Mouse (Mus musculus) forebrain, embryonic 15.5 days (tissue): ENCODE results near the gene F930015N05Rik. TPM values are rescaled to one million over a fixed set of nuclear protein-coding genes. Genes with fewer than 3 reads are reported as not detected.

Experiments
- ATAC-seq: fragments of 200-750 bp; cut with Nextera tagmentation; replicated peaks from 2 replicates; pipeline ENCODE4 v1.8.0; 2017; ENCODE audit warnings: mild to moderate bottlenecking, moderate TSS enrichment, moderate library complexity
- H3K27ac ChIP-seq: fragments of 300-500 bp; sonication (generic); replicated peaks from 2 replicates; pipeline ENCODE4 v1.5.1; 2015; ENCODE audit warnings: mild to moderate bottlenecking, inconsistent platforms
- H3K27me3 ChIP-seq: fragments of 300-500 bp; sonication (generic); 2 replicates; pipeline ENCODE4 v1.6.1; 2015; ENCODE audit warnings: inconsistent platforms
- H3K36me3 ChIP-seq: fragments of 300-500 bp; sonication (generic); 2 replicates; pipeline ENCODE4 v1.6.1; 2015; ENCODE audit warnings: mild to moderate bottlenecking, inconsistent platforms
- H3K4me1 ChIP-seq: fragments of 300-500 bp; sonication (generic); 2 replicates; pipeline ENCODE4 v1.6.1; 2015; ENCODE audit warnings: inconsistent platforms
- H3K4me2 ChIP-seq: fragments of 300-500 bp; sonication (generic); replicated peaks from 2 replicates; pipeline ENCODE4 v1.6.1; 2015; ENCODE audit warnings: mild to moderate bottlenecking, inconsistent platforms
- H3K4me3 ChIP-seq: fragments of 300-500 bp; sonication (generic); 2 replicates; pipeline ENCODE4 v1.5.1; 2015; ENCODE audit warnings: mild to moderate bottlenecking, inconsistent platforms
- H3K9ac ChIP-seq: fragments of 300-500 bp; sonication (generic); replicated peaks from 2 replicates; pipeline ENCODE4 v1.6.1; 2015; ENCODE audit warnings: mild to moderate bottlenecking, inconsistent platforms
- H3K9me3 ChIP-seq: fragments of 300-500 bp; sonication (generic); 2 replicates; pipeline ENCODE4 v1.6.1; 2016; ENCODE audit warnings: inconsistent platforms
- WGBS: fragments of 180-500 bp; shearing (Covaris S2); methylation state at CpG from one replicate; pipeline ENCODE4 v1.1.7; 2015; ENCODE audit warnings: mixed read lengths; 5-methylcytosine and 5-hydroxymethylcytosine counted together
- polyA plus RNA-seq: library from polyadenylated mRNA; unstranded; fragments of >200 nt; fragmentation: Nextera tagmentation; extraction: Ambion mirVana; gene quantifications from 2 replicates; pipeline ENCODE4 v1.2.1, GENCODE M21; 2015

The F930015N05Rik gene
- polyA plus RNA-seq, 1 experiment from 2014 or later: 0.27 TPM

- H3K27ac ChIP-seq: no peak overlapping the region
- peaks cover 55% of the 10 kb centered on the region for H3K27me3 ChIP-seq
- H3K4me1 ChIP-seq: peaks cover 19% of the 10 kb centered on the region
- H3K36me3 ChIP-seq: no peaks in the 10 kb centered on the region
- WGBS: under 1% methylated on average over 81 of the region's 81 CpGs
- H3K4me2 ChIP-seq: peak overlapping the region; percentile 97
- ATAC-seq: peak; percentile 68
- no peaks in the 10 kb centered on the region for H3K9me3 ChIP-seq
- H3K4me3 ChIP-seq: peak overlapping the region; percentile 51
- H3K9ac ChIP-seq: peak overlapping the region; percentile 46
These were observed 674 bp downstream of the F930015N05Rik start for GRCm38 (mm10) chr11:64435546-64436411.

GRCm38 (mm10) chr11:64434611-64435545 is 1.6 kb downstream of the F930015N05Rik start, which contains the start of gene Hs3st3a1:
Gene Hs3st3a1 (plus strand): TSS chr11:64435332.
- Histone ChIP-seq H3K4me3 (peak within 1 kb of the TSS; percentile 51), H3K4me1 (peaks cover 19% of the 10 kb centered on the region), H3K27me3 (peaks cover 47% of the 10 kb centered on the region), H3K9ac (peak within 1 kb of the TSS; percentile 46), H3K36me3 (no peaks in the 10 kb centered on the region), H3K4me2 (peak within 1 kb of the TSS; percentile 97), H3K27ac (no peak within 1 kb of the TSS), H3K9me3 (no peaks in the 10 kb centered on the region)
- under 1% methylated on average over 30 of the region's 36 CpGs for WGBS
- ATAC-seq: peak; percentile 68

- H3K4me3 ChIP-seq: no peak overlapping the region
- peak; percentile 64; the same call in 1 of the 2 replicates for ATAC-seq
- no peaks in the 10 kb centered on the region for H3K36me3 ChIP-seq
- H3K27me3 ChIP-seq: no peaks in the 10 kb centered on the region
- 26% methylated on average over 1 of the region's 1 CpGs for WGBS
- no peak overlapping the region for H3K9ac ChIP-seq
- peaks cover 5% of the 10 kb centered on the region for H3K4me1 ChIP-seq
- H3K4me2 ChIP-seq: no peak overlapping the region
- H3K27ac ChIP-seq: no peak overlapping the region
- no peaks in the 10 kb centered on the region for H3K9me3 ChIP-seq
These were observed 17.5 kb downstream of the F930015N05Rik start for GRCm38 (mm10) chr11:64418969-64419368.

- H3K27ac ChIP-seq: no peak overlapping the region
- H3K36me3 ChIP-seq: no peaks in the 10 kb centered on the region
- no peak overlapping the region for H3K9ac ChIP-seq
- peak; percentile 50 for ATAC-seq
- no peaks in the 10 kb centered on the region for H3K27me3 ChIP-seq
- H3K4me2 ChIP-seq: no peak overlapping the region
- WGBS: 11% methylated on average over 6 of the region's 6 CpGs
- H3K4me1 ChIP-seq: peaks cover 15% of the 10 kb centered on the region
- no peaks in the 10 kb centered on the region for H3K9me3 ChIP-seq
- H3K4me3 ChIP-seq: no peak overlapping the region
These were observed 35.8 kb downstream of the F930015N05Rik start for GRCm38 (mm10) chr11:64400534-64401093.

DNA sequence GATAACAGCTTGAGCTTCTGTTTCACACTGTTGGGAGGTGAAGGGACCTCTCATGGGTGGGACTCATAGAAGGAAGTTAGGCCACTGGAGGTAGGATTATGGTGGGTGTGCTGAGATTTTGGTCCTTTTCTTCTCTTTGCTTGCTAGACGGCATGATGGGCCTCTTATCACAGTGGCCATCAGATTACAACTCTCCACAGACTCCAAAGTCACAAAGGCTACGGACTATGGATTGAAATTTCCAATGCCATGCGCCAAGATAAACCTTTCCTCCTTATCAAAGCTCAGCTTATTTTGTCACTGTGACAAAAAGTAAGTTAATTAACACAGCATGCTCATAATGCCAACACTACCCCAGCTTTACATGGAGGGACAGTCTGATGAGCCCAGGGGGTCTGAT is 38.8 kb downstream of the F930015N05Rik start:
- H3K36me3 ChIP-seq: no peaks in the 10 kb centered on the region
- no peak overlapping the region for H3K27ac ChIP-seq
- no peak overlapping the region for H3K4me3 ChIP-seq
- no peaks in the 10 kb centered on the region for H3K9me3 ChIP-seq
- WGBS: 90% methylated on average over 3 of the region's 3 CpGs
- H3K9ac ChIP-seq: no peak overlapping the region
- ATAC-seq: no peak
- peaks cover 22% of the 10 kb centered on the region for H3K4me1 ChIP-seq
- no peak overlapping the region for H3K4me2 ChIP-seq
- H3K27me3 ChIP-seq: no peaks in the 10 kb centered on the region

GRCm38 (mm10) chr11:64396949-64397348 is 39.5 kb downstream of the F930015N05Rik start:
- no peaks in the 10 kb centered on the region for H3K36me3 ChIP-seq
- ATAC-seq: 0 out of 2 replicates have a peak, but pooled peaks have one; percentile 14
- H3K4me1 ChIP-seq: peaks cover 22% of the 10 kb centered on the region
- H3K27ac ChIP-seq: peak overlapping the region; percentile 44
- 55% methylated on average over 6 of the region's 6 CpGs for WGBS
- no peaks in the 10 kb centered on the region for H3K9me3 ChIP-seq
- no peaks in the 10 kb centered on the region for H3K27me3 ChIP-seq
- H3K9ac ChIP-seq: 0 out of 2 replicates have a peak overlapping the region, but pooled peaks have one; percentile 3
- no peak overlapping the region for H3K4me3 ChIP-seq
- peak overlapping the region; percentile 34 for H3K4me2 ChIP-seq

DNA sequence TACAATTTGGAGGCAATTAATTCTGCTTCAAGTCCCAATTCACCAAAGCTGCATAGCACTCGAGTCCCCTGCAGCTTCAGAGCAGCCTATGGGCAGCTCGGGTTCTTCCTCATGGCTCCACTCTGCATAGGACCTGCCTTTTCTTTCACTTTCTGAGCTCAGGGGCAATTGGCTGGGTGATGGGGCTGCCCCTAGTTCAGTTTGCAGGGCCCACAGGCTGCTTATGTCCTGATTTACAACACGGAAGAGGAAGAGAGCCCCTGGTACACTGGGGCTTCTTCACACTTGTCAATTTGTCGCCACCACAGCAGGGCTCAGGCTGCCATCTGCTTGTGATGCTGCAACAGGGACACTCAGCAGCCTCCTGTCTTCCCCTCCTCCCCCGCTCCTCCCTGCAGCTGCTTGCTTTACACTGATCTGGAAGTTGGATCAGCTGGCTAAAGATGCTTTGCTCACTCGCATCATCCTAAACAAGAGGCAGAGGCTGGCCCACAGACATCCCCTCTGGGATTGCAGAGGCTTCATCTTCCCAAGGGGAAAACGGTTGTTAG is 40.0 kb downstream of the F930015N05Rik start:
- Histone ChIP-seq H3K4me1 (peaks cover 22% of the 10 kb centered on the region), H3K9ac (0 out of 2 replicates have a peak overlapping the region, but pooled peaks have one; percentile 3), H3K9me3 (no peaks in the 10 kb centered on the region), H3K27ac (peak overlapping the region; percentile 44), H3K4me2 (peak overlapping the region; percentile 34), H3K27me3 (no peaks in the 10 kb centered on the region), H3K36me3 (no peaks in the 10 kb centered on the region), H3K4me3 (peak overlapping the region; percentile 19)
- peak; percentile 93 for ATAC-seq
- WGBS: 6% methylated on average over 7 of the region's 7 CpGs

DNA sequence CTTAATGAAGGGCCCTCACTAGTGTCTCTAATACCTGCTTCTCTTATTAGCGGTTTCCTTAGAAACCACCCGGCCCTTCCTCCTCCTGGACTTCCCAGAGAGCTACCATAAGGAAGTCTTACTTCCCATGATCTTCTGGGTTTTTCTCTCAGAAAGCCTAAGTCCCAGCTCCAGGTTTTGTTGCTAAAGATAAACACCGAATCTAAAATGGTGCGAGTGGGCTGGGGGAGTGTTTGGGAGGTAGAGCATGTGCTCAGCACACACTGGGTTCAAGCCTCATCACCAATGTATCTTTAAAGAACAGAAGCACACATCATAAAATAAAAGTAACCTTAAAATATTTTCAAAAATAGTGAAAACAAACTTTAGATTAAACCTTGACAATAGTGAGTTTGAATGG is 50.1 kb downstream of the F930015N05Rik start:
- H3K4me3 ChIP-seq: no peak overlapping the region
- WGBS: 86% methylated on average over 4 of the region's 4 CpGs
- ATAC-seq: no peak

More for the DNA sequence above, 50.1 kb downstream of the F930015N05Rik start:
- Histone ChIP-seq H3K27me3 (no peaks in the 10 kb centered on the region), H3K4me2 (no peak overlapping the region), H3K36me3 (no peaks in the 10 kb centered on the region), H3K9me3 (no peaks in the 10 kb centered on the region), H3K4me1 (no peaks in the 10 kb centered on the region), H3K9ac (no peak overlapping the region), H3K27ac (no peak overlapping the region)

Other genes with a start within 250 kb of the F930015N05Rik start
- 0.11 and 0.31 TPM in 2 replicates for gene Hs3st3a1, start 1.3 kb downstream of the F930015N05Rik start, polyA plus RNA-seq